Mouse (Mus musculus) left cerebral cortex, adult 18-20 months (tissue): Measurements from ENCODE around the gene Wdr63. TPM values are rescaled to one million over a fixed set of nuclear protein-coding genes. Genes with fewer than 3 reads are reported as not detected.

Experiments
- DNase-seq, 2 experiments: peaks; one replicate each; pipeline ENCODE4 v3.0.0; 2021 to 2022; ENCODE audit warnings: low spot score in 2 of 2, mixed read lengths in 1 of 2
- long read RNA-seq, 2 experiments: library from polyadenylated mRNA; stranded (forward); transcript quantifications; one replicate each; pipeline ENCODE4 v2.0.0; 2021
- total RNA-seq, 2 experiments: library from RNA; stranded (reverse); gene quantifications; 2 replicates each; pipeline ENCODE4 v1.2.3; 2021

Wdr63 gene
- total RNA-seq: under 1 TPM in 1 of 2 experiments, not detected in 1; 0.37 TPM
- long read RNA-seq, experiment 1: 0 reads
- long read RNA-seq, experiment 2: 0 reads

GRCm38 (mm10) chr3:146107921-146108571 lies at the start of gene Wdr63:
Gene Wdr63 (minus strand): TSS chr3:146108130.
- peak; percentile 63 to 67 for DNase-seq

GRCm38 (mm10) chr3:146156811-146157210 lies 48.9 kb upstream of the Wdr63 start:
- no peak for DNase-seq

- DNase-seq: no peak
These were observed 48.0 kb upstream of the Wdr63 start for GRCm38 (mm10) chr3:146155628-146156576.

GRCm38 (mm10) chr3:146153862-146154611 lies 46.1 kb upstream of the Wdr63 start:
- DNase-seq: no peak

DNA sequence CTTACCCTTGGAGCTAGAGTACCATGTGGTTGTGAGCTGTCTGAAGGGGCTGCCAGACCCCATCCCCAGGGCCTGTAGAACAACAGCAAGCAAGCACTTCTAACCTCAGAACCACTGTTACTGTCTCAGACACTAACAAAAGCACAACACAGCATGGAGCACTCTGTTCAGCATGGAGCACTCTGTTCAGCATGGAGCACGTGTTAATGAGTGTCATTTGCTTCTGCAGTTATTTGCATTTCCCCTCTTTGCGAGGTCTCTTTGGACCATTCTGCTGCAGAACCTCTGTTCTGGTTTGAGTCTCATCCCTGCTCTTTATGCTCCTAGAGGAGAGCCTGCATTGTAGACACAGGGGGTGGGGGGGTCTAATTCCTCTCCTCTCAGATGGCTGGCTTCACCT lies 45.0 kb upstream of the Wdr63 start:
- no peak for DNase-seq

GRCm38 (mm10) chr3:146152348-146152747 lies 44.4 kb upstream of the Wdr63 start:
- no peak for DNase-seq

- DNase-seq: no peak
These were observed 43.8 kb upstream of the Wdr63 start for GRCm38 (mm10) chr3:146151755-146152154.

GRCm38 (mm10) chr3:146151328-146151727 lies 43.4 kb upstream of the Wdr63 start:
- no peak for DNase-seq

- DNase-seq: no peak
These were observed 42.6 kb upstream of the Wdr63 start for GRCm38 (mm10) chr3:146150560-146150959.

- no peak for DNase-seq
These were observed 42.1 kb upstream of the Wdr63 start for GRCm38 (mm10) chr3:146150058-146150400.

GRCm38 (mm10) chr3:146149156-146150057 lies 41.5 kb upstream of the Wdr63 start, which contains the start of gene Mcoln2:
Gene Mcoln2 (plus strand): TSS chr3:146149833.
- no peak for DNase-seq

DNA sequence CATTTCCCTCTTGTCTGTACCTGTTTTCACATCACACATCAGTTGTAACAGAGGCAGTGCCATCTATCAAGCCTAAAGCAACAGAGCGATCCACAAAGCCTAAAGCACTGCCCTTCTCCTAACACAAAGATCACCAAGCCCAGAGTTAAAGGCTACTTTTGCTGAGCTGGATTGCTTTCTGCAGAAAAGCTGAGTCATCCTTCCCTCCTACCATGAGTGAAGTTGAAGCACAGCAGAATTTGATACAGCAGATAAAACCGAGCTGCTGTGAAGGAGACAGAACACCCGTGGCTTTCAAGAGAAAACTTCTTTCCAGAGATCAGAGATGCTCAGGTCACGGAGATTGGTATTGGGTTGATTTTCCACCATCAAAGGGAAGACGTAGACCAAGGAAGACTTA lies 38.2 kb upstream of the Wdr63 start:
- no peak for DNase-seq

DNA sequence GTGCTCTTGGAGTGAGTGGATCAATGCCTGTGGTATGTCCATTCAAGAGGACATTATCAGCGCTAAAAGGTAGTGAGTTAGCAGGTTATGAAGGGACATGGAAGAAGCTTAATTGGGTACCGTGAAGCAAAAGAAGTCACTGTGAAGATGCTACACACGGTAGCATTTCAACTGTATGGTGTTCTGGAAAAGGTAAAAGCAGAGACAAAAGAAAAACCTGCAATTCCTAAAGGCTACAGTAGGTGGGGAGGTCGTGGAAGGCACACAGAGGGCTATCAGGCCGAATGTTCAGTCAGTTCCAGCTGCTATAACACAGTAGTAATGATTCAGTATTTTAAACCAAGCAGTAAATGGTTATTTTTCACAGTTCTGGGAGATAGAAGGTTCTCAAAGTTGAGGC lies 37.6 kb upstream of the Wdr63 start:
- no peak for DNase-seq

DNA sequence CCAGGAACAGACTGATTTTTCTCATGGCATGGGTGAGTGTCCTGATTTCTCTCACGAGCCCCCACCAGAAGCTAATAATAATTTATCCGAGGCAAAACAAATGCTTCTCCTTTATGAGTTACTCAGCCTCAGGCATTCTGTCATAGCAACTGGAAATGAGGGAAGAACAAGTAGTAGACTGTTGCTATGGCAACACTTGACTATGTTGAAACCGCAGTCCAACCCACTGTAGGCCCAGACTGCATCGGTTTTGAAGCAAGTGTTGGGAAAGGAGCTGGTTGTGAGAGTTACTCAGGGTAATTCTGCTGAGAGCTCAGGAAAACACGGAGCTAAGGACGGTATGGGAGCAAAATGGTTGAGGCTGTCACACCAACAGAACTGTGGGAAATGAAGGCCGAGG lies 34.6 kb upstream of the Wdr63 start:
- no peak for DNase-seq

DNA sequence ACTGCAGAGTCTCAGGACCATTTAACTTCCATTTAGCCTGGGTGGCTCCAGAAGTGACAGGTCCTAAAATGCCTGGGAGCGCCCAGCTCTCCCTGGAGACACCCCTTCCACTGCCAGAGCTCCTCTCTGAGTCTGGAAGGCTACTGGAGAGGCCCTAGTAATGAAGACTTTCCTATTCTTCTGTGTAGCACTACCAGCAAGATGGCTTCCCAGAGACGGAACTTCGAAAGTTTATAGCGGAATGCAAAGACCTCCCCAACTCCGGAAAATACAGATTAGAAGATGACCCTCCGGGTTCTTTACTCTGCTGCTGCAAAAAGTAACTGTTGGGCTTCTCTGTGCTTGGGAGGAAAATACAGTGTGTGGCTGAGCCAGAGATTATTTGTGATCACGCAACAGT lies 32.3 kb upstream of the Wdr63 start:
- DNase-seq: no peak

- DNase-seq: no peak
These were observed 28.5 kb upstream of the Wdr63 start for GRCm38 (mm10) chr3:146136422-146136821.

GRCm38 (mm10) chr3:146135417-146135816 lies 27.5 kb upstream of the Wdr63 start:
- no peak for DNase-seq

DNA sequence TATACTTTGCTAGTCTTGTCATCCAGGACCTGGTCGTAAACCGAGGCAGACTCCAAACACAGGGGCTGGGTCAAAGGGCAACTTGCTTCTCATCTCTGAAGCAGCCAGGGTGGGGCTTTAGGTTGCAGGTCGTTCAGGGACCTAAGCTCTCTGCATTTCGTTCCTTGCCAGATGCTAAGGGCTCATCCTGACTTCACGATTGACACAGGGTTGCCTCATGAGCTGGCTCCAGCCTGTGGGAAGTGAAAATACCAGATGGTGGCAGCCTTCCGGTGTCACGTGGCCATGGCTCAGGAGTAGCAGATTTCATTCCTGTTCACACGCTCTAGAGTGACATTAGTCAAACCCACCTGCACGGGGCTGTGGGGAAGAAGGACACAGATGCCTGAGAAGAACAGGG lies 26.9 kb upstream of the Wdr63 start:
- no peak for DNase-seq

DNA sequence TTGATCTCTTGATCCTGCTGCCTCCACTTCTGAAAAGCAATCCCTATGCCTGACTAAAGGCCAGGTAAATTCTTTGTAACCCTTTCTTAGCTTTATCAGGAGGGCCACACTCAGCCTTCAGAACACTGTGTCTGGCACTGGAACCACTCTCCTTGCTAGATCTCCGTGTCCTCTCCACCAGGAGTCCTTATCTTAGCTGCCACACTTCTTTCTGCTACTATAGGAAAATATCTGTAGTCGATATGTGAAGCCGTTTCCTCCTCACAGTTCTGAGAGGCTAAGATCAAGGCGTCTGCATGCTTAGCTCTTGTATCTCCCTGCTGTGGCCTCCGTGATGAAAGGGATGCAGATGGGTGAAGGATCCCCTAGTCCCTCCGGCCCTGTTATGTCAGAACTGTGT lies 19.3 kb upstream of the Wdr63 start:
- no peak for DNase-seq

GRCm38 (mm10) chr3:146123464-146123825 lies 15.5 kb upstream of the Wdr63 start:
- DNase-seq: no peak
